Mouse (Mus musculus): ENCODE measurements at regions not wholly inside any gene's neighbourhood (a gene's known extent, or its start where the extent isn't known, plus 50 kb on each side); places are given as distances from the start of the nearest gene placed in this dataset.

DNA sequence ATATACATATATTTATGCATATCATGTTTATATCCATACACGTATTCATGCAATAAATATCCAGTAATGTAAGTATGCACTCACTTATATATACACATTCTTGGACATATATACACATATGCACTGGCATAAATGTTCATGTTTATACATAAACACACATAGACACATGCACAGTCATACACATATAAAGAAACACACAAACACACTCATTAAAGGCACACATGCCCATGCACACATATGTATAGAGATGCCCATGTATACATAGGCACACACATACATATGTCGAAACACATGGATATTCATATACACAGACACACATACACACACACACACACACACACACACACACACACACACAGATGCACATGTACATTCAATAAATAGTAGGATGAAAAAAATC lies 189.3 kb upstream of the Chl1 start:
- TF ChIP-seq CTCF (IDR thresholded peaks at IDR 0.05) (no peak), EP300 (IDR thresholded peaks at IDR 0.05; ENCODE audit: insufficient read depth, low read depth, low read length) (no peak)

All from heart, adult 2 months (tissue).